Mouse (Mus musculus): ENCODE measurements around the gene Gm3336. TPM values are rescaled to one million over a fixed set of nuclear protein-coding genes. Genes with fewer than 3 reads are reported as not detected.

Gm3336 gene
- polyA plus RNA-seq, 2 experiments = 0.04 to 0.11 TPM

- Histone ChIP-seq H3K27ac (no peak overlapping the region), H3K36me3 (replicated peaks; ENCODE audit: control insufficient read depth, insufficient read depth, low read depth) (no peaks in the 10 kb centered on the region), H3K4me1 (replicated peaks; ENCODE audit: control insufficient read depth in 2 of 2, insufficient read depth in 2 of 2, low read length in 1 of 2) (no peaks in the 10 kb centered on the region), H3K27me3 (ENCODE audit: control insufficient read depth, insufficient read depth, low read length) (no peaks in the 10 kb centered on the region), H3K9ac (replicated peaks) (no peak overlapping the region), H3K9me3 (ENCODE audit: control insufficient read depth, low read length) (no peaks in the 10 kb centered on the region), H3K4me2 (ENCODE audit: low read depth) (no peak overlapping the region), H3K4me3 (ENCODE audit: insufficient read depth in 1 of 2, low read depth in 2 of 2, low read length in 2 of 2) (no peak overlapping the region)
- ATAC-seq (ENCODE audit: insufficient read depth) (no peak), DNase-seq (ENCODE audit: low read depth in 3 of 3, low spot score in 3 of 3) (no peak)
- 78% methylated on average over 14 of the region's 14 CpGs for WGBS (ENCODE audit: insufficient replicate concordance)
- TF ChIP-seq EP300 (IDR thresholded peaks at IDR 0.05; ENCODE audit: low read depth) = no peak
- no peak for TF ChIP-seq CTCF (IDR thresholded peaks at IDR 0.05; ENCODE audit: low read depth)
Observed at GRCm38 (mm10) chr8:70708281-70708680, 10.1 kb upstream of the Gm3336 start.

GRCm38 (mm10) chr8:70709794-70710193, 8.5 kb upstream of the Gm3336 start:
- WGBS (ENCODE audit: insufficient replicate concordance) = 75% methylated on average over 9 of the region's 9 CpGs

GRCm38 (mm10) chr8:70710296-70710695, 8.0 kb upstream of the Gm3336 start:
- ATAC-seq (ENCODE audit: insufficient read depth) (no peak), DNase-seq (ENCODE audit: low read depth in 3 of 3, low spot score in 3 of 3) (no peak)
- no peak overlapping the region for H3K27ac ChIP-seq
- WGBS (ENCODE audit: insufficient replicate concordance) = 88% methylated on average over 1 of the region's 1 CpGs
- TF ChIP-seq CTCF (IDR thresholded peaks at IDR 0.05; ENCODE audit: low read depth) (no peak), EP300 (IDR thresholded peaks at IDR 0.05; ENCODE audit: low read depth) (no peak)
- H3K9ac ChIP-seq (replicated peaks) = no peak overlapping the region
- no peaks in the 10 kb centered on the region for H3K4me1 ChIP-seq (replicated peaks; ENCODE audit: control insufficient read depth in 2 of 2, insufficient read depth in 2 of 2, low read length in 1 of 2)
- H3K9me3 ChIP-seq (ENCODE audit: control insufficient read depth, low read length) = no peaks in the 10 kb centered on the region
- H3K4me2 ChIP-seq (ENCODE audit: low read depth) = no peak overlapping the region
- H3K4me3 ChIP-seq (ENCODE audit: insufficient read depth in 1 of 2, low read depth in 2 of 2, low read length in 2 of 2) = no peak overlapping the region
- no peaks in the 10 kb centered on the region for H3K36me3 ChIP-seq (replicated peaks; ENCODE audit: control insufficient read depth, insufficient read depth, low read depth)
- no peaks in the 10 kb centered on the region for H3K27me3 ChIP-seq (ENCODE audit: control insufficient read depth, insufficient read depth, low read length)

More at GRCm38 (mm10) chr8:70709794-70710193, 8.5 kb upstream of the Gm3336 start:
- Histone ChIP-seq H3K4me3 (ENCODE audit: insufficient read depth in 1 of 2, low read depth in 2 of 2, low read length in 2 of 2) (no peak overlapping the region), H3K9ac (replicated peaks) (no peak overlapping the region), H3K9me3 (ENCODE audit: control insufficient read depth, low read length) (no peaks in the 10 kb centered on the region), H3K27me3 (ENCODE audit: control insufficient read depth, insufficient read depth, low read length) (no peaks in the 10 kb centered on the region), H3K27ac (no peak overlapping the region), H3K36me3 (replicated peaks; ENCODE audit: control insufficient read depth, insufficient read depth, low read depth) (no peaks in the 10 kb centered on the region), H3K4me1 (replicated peaks; ENCODE audit: control insufficient read depth in 2 of 2, insufficient read depth in 2 of 2, low read length in 1 of 2) (no peaks in the 10 kb centered on the region), H3K4me2 (ENCODE audit: low read depth) (no peak overlapping the region)
- DNase-seq (ENCODE audit: low read depth in 3 of 3, low spot score in 3 of 3) (no peak), ATAC-seq (ENCODE audit: insufficient read depth) (no peak)
- TF ChIP-seq EP300 (IDR thresholded peaks at IDR 0.05; ENCODE audit: low read depth) (no peak), CTCF (IDR thresholded peaks at IDR 0.05; ENCODE audit: low read depth) (no peak)

GRCm38 (mm10) chr8:70711041-70711440, 7.3 kb upstream of the Gm3336 start:
- Histone ChIP-seq H3K27me3 (ENCODE audit: control insufficient read depth, insufficient read depth, low read length) (no peaks in the 10 kb centered on the region), H3K27ac (no peak overlapping the region), H3K4me1 (replicated peaks; ENCODE audit: control insufficient read depth in 2 of 2, insufficient read depth in 2 of 2, low read length in 1 of 2) (no peaks in the 10 kb centered on the region), H3K4me2 (ENCODE audit: low read depth) (no peak overlapping the region), H3K9ac (replicated peaks) (no peak overlapping the region), H3K4me3 (ENCODE audit: insufficient read depth in 1 of 2, low read depth in 2 of 2, low read length in 2 of 2) (no peak overlapping the region), H3K36me3 (replicated peaks; ENCODE audit: control insufficient read depth, insufficient read depth, low read depth) (no peaks in the 10 kb centered on the region), H3K9me3 (ENCODE audit: control insufficient read depth, low read length) (no peaks in the 10 kb centered on the region)
- ATAC-seq (ENCODE audit: insufficient read depth) (no peak), DNase-seq (ENCODE audit: low read depth in 3 of 3, low spot score in 3 of 3) (no peak)
- no peak for TF ChIP-seq CTCF (IDR thresholded peaks at IDR 0.05; ENCODE audit: low read depth)
- no peak for TF ChIP-seq EP300 (IDR thresholded peaks at IDR 0.05; ENCODE audit: low read depth)
- 61% methylated on average over 11 of the region's 11 CpGs for WGBS (ENCODE audit: insufficient replicate concordance)

- TF ChIP-seq CTCF (IDR thresholded peaks at IDR 0.05; ENCODE audit: low read depth) = no peak
- Histone ChIP-seq H3K4me2 (ENCODE audit: low read depth) (no peak overlapping the region), H3K4me3 (ENCODE audit: insufficient read depth in 1 of 2, low read depth in 2 of 2, low read length in 2 of 2) (no peak overlapping the region), H3K9ac (replicated peaks) (no peak overlapping the region), H3K27ac (no peak overlapping the region), H3K36me3 (replicated peaks; ENCODE audit: control insufficient read depth, insufficient read depth, low read depth) (no peaks in the 10 kb centered on the region), H3K9me3 (ENCODE audit: control insufficient read depth, low read length) (no peaks in the 10 kb centered on the region), H3K4me1 (replicated peaks; ENCODE audit: control insufficient read depth in 2 of 2, insufficient read depth in 2 of 2, low read length in 1 of 2) (no peaks in the 10 kb centered on the region), H3K27me3 (ENCODE audit: control insufficient read depth, insufficient read depth, low read length) (no peaks in the 10 kb centered on the region; the same call in 1 of the 2 replicates)
- DNase-seq (ENCODE audit: low read depth in 3 of 3, low spot score in 3 of 3) (no peak), ATAC-seq (ENCODE audit: insufficient read depth) (no peak)
- WGBS (ENCODE audit: insufficient replicate concordance) = 71% methylated on average over 7 of the region's 7 CpGs
Observed at GRCm38 (mm10) chr8:70713991-70714390, 4.4 kb upstream of the Gm3336 start.
